Mouse (Mus musculus) E14TG2a.4 (cell line): Measurements from ENCODE around the gene Zfp493.
"Not testable (repeated sequence)": the region's sequence is repeated elsewhere in the genome, so short reads cannot be mapped to it uniquely, and the experiment has no call there.

Source experiments
- H3K27me3 ChIP-seq: 2 replicates; pipeline ENCODE4 v1.6.1; 2014; ENCODE audit warnings: low read length, control low read depth; ENCODE audit not compliant: insufficient read depth
- H3K36me3 ChIP-seq: 2 replicates; pipeline ENCODE4 v1.6.1; 2014; ENCODE audit warnings: low read length, control low read depth; ENCODE audit not compliant: insufficient read depth
- H3K4me1 ChIP-seq: replicated peaks from 2 replicates; pipeline ENCODE4 v1.6.1; 2014; ENCODE audit warnings: low read depth, low read length, control low read depth
- H3K4me3 ChIP-seq: replicated peaks from 2 replicates; pipeline ENCODE4 v1.5.1; 2014; ENCODE audit warnings: mild to moderate bottlenecking, low read length
- H3K9me3 ChIP-seq: 2 replicates; pipeline ENCODE4 v1.6.1; 2014; ENCODE audit warnings: low read length, control low read depth
- CTCF ChIP-seq: conservative IDR thresholded peaks from 2 replicates; pipeline ENCODE4 v1.5.1; 2014; ENCODE audit warnings: low read length
- NANOG ChIP-seq: IDR thresholded peaks from 2 replicates; pipeline ENCODE4 v1.6.1; 2014; ENCODE audit warnings: borderline replicate concordance, low read length, mixed read lengths
- POU5F1 ChIP-seq: IDR thresholded peaks from 2 replicates; pipeline ENCODE4 v1.6.1; 2014; ENCODE audit warnings: low read length, borderline replicate concordance

Zfp493 gene

DNA sequence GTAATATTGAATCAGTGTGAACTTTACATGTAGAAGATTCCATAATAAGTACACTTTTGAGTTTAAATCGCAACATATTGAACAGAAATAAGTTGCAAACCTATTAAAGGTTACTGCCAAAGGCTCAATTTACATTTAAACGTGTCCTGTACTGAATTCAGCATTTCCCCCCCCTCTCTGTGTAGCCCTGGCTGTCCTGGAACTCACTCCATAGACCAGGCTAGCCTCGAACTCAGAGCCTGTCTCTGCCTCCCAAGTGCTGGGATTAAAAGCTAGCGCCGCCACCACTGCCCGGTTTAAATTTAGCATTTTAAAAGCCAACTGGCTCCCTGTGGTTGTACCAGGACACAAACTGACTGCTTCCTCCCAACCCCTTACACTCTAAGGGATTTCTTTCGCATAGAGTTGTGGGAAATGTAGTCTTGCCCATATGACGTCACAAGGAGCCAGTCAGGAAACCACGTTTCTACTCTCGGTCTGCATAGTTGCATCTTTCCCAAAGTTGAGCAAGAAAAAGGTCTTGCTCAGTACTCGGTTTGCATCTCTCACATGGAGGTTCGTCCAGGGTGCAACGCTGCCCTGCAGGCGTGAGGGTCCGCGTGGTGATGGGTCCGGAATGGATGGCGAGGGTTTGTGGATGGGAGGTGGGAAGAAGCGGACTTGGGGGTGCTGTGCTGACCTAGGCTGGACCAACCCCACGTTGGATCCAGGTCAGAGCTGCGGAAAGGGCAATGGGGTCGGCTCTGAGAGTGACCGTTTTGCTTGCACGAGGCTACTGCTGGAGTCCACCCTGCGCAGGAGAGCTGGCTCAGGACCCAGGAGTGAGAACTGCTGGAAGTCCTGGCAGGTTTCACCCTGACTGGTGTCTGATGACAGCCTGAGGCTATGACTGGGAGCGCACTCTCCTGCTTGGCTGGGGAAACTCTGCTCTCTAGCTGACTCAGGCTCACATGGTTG lies at the start of gene Zfp493:
Gene Zfp493 (plus strand): TSS at position 429 of the 957 bp plus-strand sequence.
- Histone ChIP-seq H3K4me1 (peaks cover 16% of the 10 kb centered on the region), H3K9me3 (no peaks in the 10 kb centered on the region), H3K27me3 (no peaks in the 10 kb centered on the region), H3K4me3 (peak within 1 kb of the TSS; percentile 93), H3K36me3 (peaks cover 4% of the 10 kb centered on the region; the same call in 1 of the 2 replicates)
- TF ChIP-seq POU5F1 = no peak
- TF ChIP-seq NANOG = no peak
- TF ChIP-seq CTCF = no peak

DNA sequence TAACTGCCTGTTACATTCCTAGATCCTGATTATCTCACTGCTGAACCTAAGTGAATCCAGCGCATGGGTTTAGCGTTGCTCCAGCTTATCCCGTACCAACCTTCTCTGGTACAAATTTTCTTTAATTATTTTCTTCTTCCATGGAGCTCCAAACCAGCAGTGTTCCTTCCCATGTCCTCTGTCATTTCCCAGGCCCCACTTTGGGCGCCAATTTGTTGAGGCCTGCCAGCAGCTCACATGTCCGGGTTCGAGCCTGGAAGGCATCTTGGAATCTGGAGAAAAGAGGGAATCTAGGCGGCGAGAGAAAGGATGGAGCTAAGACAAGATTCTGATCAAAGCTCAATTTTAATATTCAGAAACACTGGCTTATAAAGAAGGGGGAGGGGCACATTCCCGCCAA lies 45.1 kb upstream of the Zfp493 start:
- not testable (repeated sequence) for H3K4me1 ChIP-seq, H3K4me3 ChIP-seq, H3K27me3 ChIP-seq, H3K36me3 ChIP-seq
- H3K9me3 ChIP-seq = peaks cover 61% of the 10 kb centered on the region

DNA sequence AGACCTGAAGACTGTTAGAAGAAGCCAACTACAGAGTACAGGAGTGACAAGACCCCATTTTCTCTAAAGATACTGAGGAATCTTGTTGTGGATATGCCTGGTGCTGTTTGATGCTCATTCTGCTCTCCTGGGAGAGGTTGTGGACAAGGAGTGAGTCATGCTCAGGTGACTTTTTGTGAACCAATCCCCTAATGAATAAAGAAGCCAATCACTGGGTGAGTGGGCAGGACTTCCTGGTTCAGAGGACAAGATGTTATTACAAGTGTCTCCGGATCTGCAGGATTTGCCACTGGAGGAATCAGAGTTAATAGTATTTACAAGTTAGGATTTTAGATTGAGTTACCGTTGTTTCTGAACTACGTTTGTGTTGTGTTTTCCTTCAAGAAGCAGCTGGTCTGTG lies 36.6 kb upstream of the Zfp493 start:
- H3K36me3 ChIP-seq = no peaks in the 10 kb centered on the region

DNA sequence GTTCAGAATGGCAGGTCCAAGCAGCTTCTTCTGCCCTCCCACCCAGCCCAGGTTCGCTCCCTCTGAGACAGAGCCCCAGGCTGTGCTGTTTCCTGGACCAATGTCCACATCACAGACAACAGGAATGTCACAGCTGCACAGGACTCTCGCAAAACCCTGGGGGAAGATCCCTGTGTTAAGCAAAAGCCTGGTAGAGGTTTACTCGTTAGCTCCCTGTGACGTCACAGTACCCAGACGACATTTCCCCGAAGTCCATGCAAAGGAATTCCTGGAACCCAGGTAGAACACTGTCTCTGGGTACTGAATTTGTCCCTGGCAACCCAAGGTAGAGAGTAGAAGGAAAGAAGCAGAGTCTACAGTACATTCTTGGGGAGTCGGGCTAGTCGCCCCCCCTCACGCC lies 35.6 kb upstream of the Zfp493 start:
- H3K9me3 ChIP-seq = peaks cover 21% of the 10 kb centered on the region
- TF ChIP-seq POU5F1 = no peak
- TF ChIP-seq NANOG = no peak
- TF ChIP-seq CTCF = no peak
- peaks cover 27% of the 10 kb centered on the region for H3K4me1 ChIP-seq
- H3K4me3 ChIP-seq = peak overlapping the region; percentile 71
- H3K36me3 ChIP-seq = no peaks in the 10 kb centered on the region
- no peaks in the 10 kb centered on the region for H3K27me3 ChIP-seq

More for the DNA sequence above, 36.6 kb upstream of the Zfp493 start:
- H3K27me3 ChIP-seq = no peaks in the 10 kb centered on the region
- peaks cover 27% of the 10 kb centered on the region for H3K4me1 ChIP-seq
- no peak for TF ChIP-seq NANOG
- TF ChIP-seq CTCF = no peak
- TF ChIP-seq POU5F1 = no peak
- H3K9me3 ChIP-seq = peaks cover 21% of the 10 kb centered on the region
- H3K4me3 ChIP-seq = peak overlapping the region; percentile 71

GRCm38 (mm10) chr13:67754333-67755306 lies 24.9 kb upstream of the Zfp493 start, which contains the start of gene Zfp85:
Gene Zfp85, minus strand, starts transcription at chr13:67755228.
- no peaks in the 10 kb centered on the region for H3K9me3 ChIP-seq
- TF ChIP-seq POU5F1 (no peak), NANOG (no peak)
- H3K4me3 ChIP-seq = peak within 1 kb of the TSS; percentile 80
- peaks cover 16% of the 10 kb centered on the region for H3K4me1 ChIP-seq
- H3K27me3 ChIP-seq = no peaks in the 10 kb centered on the region
- H3K36me3 ChIP-seq = no peaks in the 10 kb centered on the region

GRCm38 (mm10) chr13:67755761-67756160 lies 23.7 kb upstream of the Zfp493 start:
- H3K27me3 ChIP-seq = no peaks in the 10 kb centered on the region
- H3K4me1 ChIP-seq = peaks cover 16% of the 10 kb centered on the region
- H3K36me3 ChIP-seq = no peaks in the 10 kb centered on the region
- TF ChIP-seq CTCF = no peak
- H3K9me3 ChIP-seq = no peaks in the 10 kb centered on the region
- peak overlapping the region; percentile 80 for H3K4me3 ChIP-seq

DNA sequence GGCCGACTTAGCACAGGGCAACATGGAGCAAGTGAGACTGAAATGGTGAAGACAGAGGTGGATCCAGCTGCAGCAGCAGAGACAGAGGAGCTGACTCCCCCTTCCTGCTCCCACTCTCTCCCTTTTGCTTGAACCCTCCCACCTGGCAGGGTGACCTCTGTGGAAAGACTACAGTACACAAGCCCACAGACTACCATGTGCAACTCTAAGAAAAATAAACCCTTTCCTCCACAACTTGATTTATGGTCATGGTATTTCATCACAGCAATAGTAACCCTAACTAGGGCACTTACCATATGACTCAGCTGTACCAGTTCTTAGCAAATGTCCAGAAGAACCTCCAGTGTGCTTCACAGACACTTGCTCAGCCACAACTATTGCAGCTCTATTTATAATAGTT lies 19.5 kb upstream of the Zfp493 start:
- no peak for TF ChIP-seq NANOG
- no peak for TF ChIP-seq POU5F1
- TF ChIP-seq CTCF = no peak
- H3K27me3 ChIP-seq = no peaks in the 10 kb centered on the region
- H3K4me3 ChIP-seq = no peak overlapping the region
- H3K9me3 ChIP-seq = no peaks in the 10 kb centered on the region
- H3K4me1 ChIP-seq = peaks cover 10% of the 10 kb centered on the region
- H3K36me3 ChIP-seq = no peaks in the 10 kb centered on the region

DNA sequence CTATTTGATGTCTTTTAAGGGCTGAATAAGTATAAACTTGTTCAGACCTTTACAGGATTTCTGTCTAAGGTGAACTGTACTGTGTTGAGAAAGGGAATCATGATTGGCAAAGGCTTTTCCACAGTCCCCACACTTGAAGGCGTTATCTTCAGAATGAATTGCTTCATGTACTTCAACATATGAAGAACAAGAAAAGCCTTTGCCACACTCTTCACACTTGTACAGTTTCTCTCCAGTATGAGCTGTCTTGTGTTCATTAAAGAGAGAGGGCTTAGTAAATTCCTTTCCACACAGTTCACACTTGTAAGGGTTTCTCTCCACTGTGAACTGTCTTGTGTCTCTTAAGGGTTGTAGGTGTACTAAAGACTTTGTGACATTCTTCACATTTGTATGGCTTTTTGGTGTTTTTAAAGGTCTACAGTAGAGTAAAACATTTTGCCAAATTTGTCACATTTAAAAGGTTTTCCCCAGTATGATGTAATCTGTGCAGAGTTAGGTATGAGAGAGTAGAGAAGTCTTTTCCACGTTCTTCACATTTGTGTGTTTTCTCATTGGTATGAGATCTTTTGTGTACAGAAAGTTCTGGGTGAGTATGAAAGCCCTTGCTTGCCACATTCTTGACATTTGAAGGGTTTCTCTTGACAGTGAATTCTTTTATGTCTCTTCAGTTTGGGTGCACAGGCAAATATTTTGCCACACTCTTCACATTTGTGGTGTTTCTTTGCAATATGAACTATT lies 16.3 kb upstream of the Zfp493 start:
- H3K9me3 ChIP-seq = no peaks in the 10 kb centered on the region
- no peaks in the 10 kb centered on the region for H3K27me3 ChIP-seq
- TF ChIP-seq NANOG (no peak), POU5F1 (no peak), CTCF (no peak)
- no peak overlapping the region for H3K4me3 ChIP-seq
- peaks cover 2% of the 10 kb centered on the region; the same call in 1 of the 2 replicates for H3K4me1 ChIP-seq
- H3K36me3 ChIP-seq = no peaks in the 10 kb centered on the region
